Mouse (Mus musculus): ENCODE data around the gene Ankrd40. TPM values are rescaled to one million over a fixed set of nuclear protein-coding genes. Genes with fewer than 3 reads are reported as not detected.
A peak's percentile ranks its signal among the peaks of the same experiment; 100 is the strongest.

The Ankrd40 gene
- polyA plus RNA-seq, 1 experiment: 73.2 TPM

DNA sequence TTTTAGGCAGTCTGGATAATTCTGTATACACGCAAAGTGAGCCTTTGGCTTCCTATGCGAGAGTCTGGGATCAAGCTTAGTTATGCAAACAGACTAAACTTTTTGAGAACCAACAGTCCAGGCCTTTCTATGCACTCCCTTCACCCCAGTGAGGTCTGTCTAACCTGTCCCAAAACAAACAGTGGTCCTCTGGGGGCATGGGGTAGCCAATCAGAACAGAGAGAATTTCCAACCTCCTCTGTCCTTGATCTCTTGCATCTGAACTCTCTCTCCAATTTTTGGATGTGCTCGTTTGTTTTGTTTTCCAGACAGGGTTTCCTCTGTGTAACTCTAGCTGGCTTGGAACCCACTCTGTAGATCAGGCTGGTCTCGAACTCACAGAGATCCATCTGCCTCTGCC, 61.2 kb downstream of the Ankrd40 start:
- H3K36me3 ChIP-seq (ENCODE audit: control insufficient read depth, insufficient read depth, low read length): no peaks in the 10 kb centered on the region
- H3K4me3 ChIP-seq (ENCODE audit: low read depth, low read length): no peak overlapping the region
- H3K27ac ChIP-seq (ENCODE audit: insufficient read depth, low read depth, low read length): peak overlapping the region; percentile 91; the same call in 1 of the 2 replicates
- TF ChIP-seq POLR2A (IDR thresholded peaks at IDR 0.05; ENCODE audit: low read depth, low read length) (no peak), CTCF (IDR thresholded peaks at IDR 0.05; ENCODE audit: extremely low read depth, insufficient read length, insufficient replicate concordance, low read depth, low read length) (no peak)
- H3K4me1 ChIP-seq (ENCODE audit: control insufficient read depth, insufficient read depth, insufficient read length, low read length): peaks cover 42% of the 10 kb centered on the region
- H3K27me3 ChIP-seq (ENCODE audit: control insufficient read depth, insufficient read depth, low read length): no peaks in the 10 kb centered on the region
- WGBS: 78% methylated on average over 4 of the region's 4 CpGs

DNA sequence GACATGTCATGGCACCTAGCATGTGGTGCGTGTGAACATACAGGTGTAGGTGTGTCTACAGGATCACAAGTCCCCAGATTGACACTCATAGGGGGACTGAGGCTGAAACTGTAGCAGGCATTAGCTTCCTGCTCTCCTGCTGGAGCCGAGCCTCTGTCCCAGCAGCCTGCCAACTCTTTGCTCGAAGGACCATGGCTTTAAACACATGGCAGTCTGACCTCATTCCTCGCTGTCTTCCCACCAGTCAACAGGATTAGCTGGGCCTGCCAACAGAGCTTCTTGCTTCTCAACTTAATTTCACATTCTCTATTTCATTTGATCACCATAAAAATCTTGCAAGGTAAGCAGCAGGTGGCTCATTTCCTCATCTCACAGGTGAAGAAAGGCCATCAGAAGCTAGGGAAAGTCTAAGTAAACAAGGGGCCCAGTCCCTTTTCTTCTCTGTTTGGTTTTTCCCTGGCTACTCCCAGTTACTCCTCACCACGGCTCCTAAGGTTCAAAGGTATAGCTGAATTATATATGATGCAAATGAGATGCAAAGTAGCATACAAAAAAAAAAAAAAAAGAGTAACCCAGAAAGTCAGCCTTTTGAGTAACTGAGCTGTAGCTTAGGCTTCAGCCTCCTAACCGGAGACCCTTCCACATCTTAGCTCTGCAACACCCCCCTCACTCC, 62.1 kb downstream of the Ankrd40 start:
- Histone ChIP-seq H3K27ac (ENCODE audit: insufficient read depth, low read depth, low read length) (peak overlapping the region; percentile 96), H3K4me1 (ENCODE audit: control insufficient read depth, insufficient read depth, insufficient read length, low read length) (peaks cover 39% of the 10 kb centered on the region), H3K4me3 (ENCODE audit: low read depth, low read length) (peak overlapping the region; percentile 24; the same call in 1 of the 2 replicates), H3K36me3 (ENCODE audit: control insufficient read depth, insufficient read depth, low read length) (no peaks in the 10 kb centered on the region), H3K27me3 (ENCODE audit: control insufficient read depth, insufficient read depth, low read length) (no peaks in the 10 kb centered on the region)
- TF ChIP-seq CTCF (IDR thresholded peaks at IDR 0.05; ENCODE audit: extremely low read depth, insufficient read length, insufficient replicate concordance, low read depth, low read length) (no peak), POLR2A (IDR thresholded peaks at IDR 0.05; ENCODE audit: low read depth, low read length) (no peak)
- 36% methylated on average over 6 of the region's 6 CpGs for WGBS

DNA sequence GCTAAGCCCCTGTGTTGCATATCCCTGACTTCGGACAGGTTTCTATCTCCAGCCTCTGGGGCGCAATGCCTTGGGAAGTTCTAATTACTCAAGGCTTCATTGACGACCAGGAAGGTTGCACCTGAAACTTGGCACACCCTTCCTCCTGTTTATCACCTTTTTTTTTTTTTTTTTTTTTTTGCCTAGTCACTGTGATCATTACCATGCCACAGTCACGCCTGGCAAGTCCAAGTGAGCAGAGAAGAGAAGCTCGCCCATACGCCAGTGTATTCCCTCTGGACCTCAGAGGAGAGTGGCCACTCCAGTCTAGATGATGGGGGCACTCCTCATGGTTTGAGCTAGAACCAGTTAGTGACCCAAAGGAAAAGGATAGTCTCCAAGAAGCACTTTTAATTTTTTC, 63.0 kb downstream of the Ankrd40 start:
- Histone ChIP-seq H3K4me1 (ENCODE audit: control insufficient read depth, insufficient read depth, insufficient read length, low read length) (peaks cover 31% of the 10 kb centered on the region), H3K27me3 (ENCODE audit: control insufficient read depth, insufficient read depth, low read length) (no peaks in the 10 kb centered on the region), H3K4me3 (ENCODE audit: low read depth, low read length) (peak overlapping the region; percentile 24; the same call in 1 of the 2 replicates), H3K36me3 (ENCODE audit: control insufficient read depth, insufficient read depth, low read length) (no peaks in the 10 kb centered on the region), H3K27ac (ENCODE audit: insufficient read depth, low read depth, low read length) (peak overlapping the region; percentile 96)
- 26% methylated on average over 6 of the region's 6 CpGs for WGBS
- no peak for TF ChIP-seq POLR2A (IDR thresholded peaks at IDR 0.05; ENCODE audit: low read depth, low read length)
- TF ChIP-seq CTCF (IDR thresholded peaks at IDR 0.05; ENCODE audit: extremely low read depth, insufficient read length, insufficient replicate concordance, low read depth, low read length): no peak

Other genes with a start within 250 kb of the Ankrd40 start
- gene Tob1, start 116.5 kb upstream of the Ankrd40 start, polyA plus RNA-seq (2012; rRNA removed): 80.2 and 180 TPM in 2 replicates
- 0.55 and 0.82 TPM in 2 replicates for gene Wfikkn2, start 82.0 kb upstream of the Ankrd40 start, polyA plus RNA-seq (2012; rRNA removed)
- 2.1 and 4.1 TPM in 2 replicates for gene Gm21885, start 46.1 kb upstream of the Ankrd40 start, polyA plus RNA-seq (2012; rRNA removed)
- 0.74 and 1.4 TPM in 2 replicates for gene Luc7l3, start 6.0 kb upstream of the Ankrd40 start, polyA plus RNA-seq (2012; rRNA removed)
- 42.4 and 188 TPM in 2 replicates for gene Abcc3, start 65.0 kb downstream of the Ankrd40 start, polyA plus RNA-seq (2012; rRNA removed)
- gene Cacna1g, start 146.2 kb downstream of the Ankrd40 start, polyA plus RNA-seq (2012; rRNA removed): 6.9 and 10.7 TPM in 2 replicates
- gene Spata20, start 158.2 kb downstream of the Ankrd40 start, polyA plus RNA-seq (2012; rRNA removed): 0.09 TPM in 1 of 2 replicates, not detected in the other
- gene Epn3, start 172.0 kb downstream of the Ankrd40 start, polyA plus RNA-seq (2012; rRNA removed): 2.6 and 9.9 TPM in 2 replicates
- 1.1 and 1.4 TPM in 2 replicates for gene Mycbpap, start 193.7 kb downstream of the Ankrd40 start, polyA plus RNA-seq (2012; rRNA removed)
- 3.7 and 8.4 TPM in 2 replicates for gene Rsad1, start 221.3 kb downstream of the Ankrd40 start, polyA plus RNA-seq (2012; rRNA removed)
- gene Chad, start 237.0 kb downstream of the Ankrd40 start, polyA plus RNA-seq (2012; rRNA removed): 0.91 and 13.9 TPM in 2 replicates

Measured in small intestine, adult 2 months (tissue).